Mouse (Mus musculus) layer of hippocampus, adult 18-20 months (tissue): Measurements from ENCODE around the gene Srbd1. TPM values are rescaled to one million over a fixed set of nuclear protein-coding genes. Genes with fewer than 3 reads are reported as not detected.

Experiments used
- total RNA-seq, 2 experiments: library from RNA; stranded (reverse); gene quantifications; 2 replicates each; pipeline ENCODE4 v1.2.3; 2021

Srbd1 gene
- total RNA-seq, 2 experiments from 2014 or later: 15.0 to 15.7 TPM

Other genes with a start within 250 kb of the Srbd1 start
- gene Prkce, start 22.6 kb upstream of the Srbd1 start, total RNA-seq: 100 to 1,000 TPM; 388 to 410 TPM